Mouse (Mus musculus): Measurements from ENCODE around the gene Supt5.

DNA sequence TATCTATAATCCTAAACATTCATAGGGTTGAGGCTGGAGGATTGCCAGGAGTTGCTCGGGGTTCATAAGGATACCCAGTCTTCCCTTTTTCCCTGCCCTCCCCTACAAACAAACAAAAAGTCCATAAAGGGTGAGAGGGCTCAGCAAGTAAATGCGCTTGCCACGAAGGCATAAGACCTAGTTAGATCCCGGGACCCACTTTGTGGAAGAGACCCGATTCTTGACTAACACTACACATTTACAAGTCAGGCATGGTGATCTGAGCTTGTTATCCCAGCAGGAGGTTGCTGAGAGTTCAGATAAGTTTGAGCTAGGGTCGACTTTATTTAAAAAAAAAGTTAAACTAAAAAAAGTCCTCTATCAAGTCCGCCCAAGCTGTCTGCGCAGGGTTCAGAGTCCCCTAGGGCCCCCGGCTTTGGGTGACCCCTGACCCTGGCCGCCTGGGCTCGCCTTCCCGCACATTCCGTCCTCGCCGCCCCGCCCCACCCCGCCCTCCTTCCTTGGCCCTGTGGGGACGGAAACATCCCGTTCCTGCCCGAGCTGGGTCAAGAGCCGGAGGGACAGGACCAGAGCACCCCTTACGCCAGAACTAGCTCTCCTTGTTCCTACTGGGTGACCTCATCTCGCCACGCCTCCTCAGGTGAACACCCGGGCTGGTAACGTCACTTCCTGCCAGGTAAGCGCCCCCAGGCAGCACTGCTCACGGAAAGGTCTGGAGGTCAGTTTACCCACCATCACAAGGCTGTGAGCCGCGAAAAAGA is 37.6 kb upstream of the Supt5 start:
- TF ChIP-seq CTCF (IDR thresholded peaks at IDR 0.05; ENCODE audit: extremely low read depth, insufficient read depth, insufficient read length, insufficient replicate concordance), result no peak
- TF ChIP-seq POLR2A (IDR thresholded peaks at IDR 0.05; ENCODE audit: low read depth, low read length), result peak; percentile 86
